Mouse (Mus musculus): ENCODE results near the gene Larp7. TPM values are rescaled to one million over a fixed set of nuclear protein-coding genes. Genes with fewer than 3 reads are reported as not detected.

The Larp7 gene
- polyA plus RNA-seq, 1 experiment from 2014 or later: 29.3 TPM

DNA sequence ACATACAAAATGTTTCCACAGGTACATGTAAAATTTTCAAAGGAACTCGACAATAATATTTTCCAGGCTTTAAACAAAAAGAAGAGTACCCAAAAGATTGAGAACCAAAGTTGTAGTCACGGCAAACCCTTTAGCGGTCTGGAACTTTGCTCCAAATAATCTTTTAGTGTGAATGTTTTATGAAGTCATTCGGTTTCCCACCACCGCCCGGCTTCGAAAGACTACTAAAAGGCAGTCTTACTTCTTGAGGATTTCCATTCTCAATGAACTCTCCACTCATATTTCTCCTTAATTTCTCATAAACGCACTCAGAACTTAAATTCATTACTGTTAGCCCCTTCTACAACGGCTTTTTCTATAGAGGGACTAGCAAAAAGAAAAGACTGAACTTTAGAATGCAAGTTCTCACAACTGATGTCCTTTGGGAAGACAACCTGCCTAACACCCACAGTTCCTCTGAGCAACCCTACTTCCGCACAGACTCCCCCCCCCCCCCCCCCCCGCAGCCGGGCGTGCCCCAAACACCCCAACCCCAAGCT, 646 bp downstream of the Larp7 start:
- no peak for DNase-seq
- H3K9ac ChIP-seq (replicated peaks; ENCODE audit: low read length): peak overlapping the region; percentile 67
- H3K36me3 ChIP-seq (ENCODE audit: control insufficient read depth, insufficient read depth, low read length): no peaks in the 10 kb centered on the region
- peak overlapping the region; percentile 67 for H3K4me2 ChIP-seq (ENCODE audit: low read length)
- ATAC-seq (ENCODE audit: low FRiP score, low TSS enrichment): no peak
- 6% methylated on average over 11 of the region's 13 CpGs for WGBS
- no peaks in the 10 kb centered on the region for H3K9me3 ChIP-seq (ENCODE audit: control insufficient read depth, low read length)
- H3K4me3 ChIP-seq (replicated peaks; ENCODE audit: low read depth, low read length): peak overlapping the region; percentile 70
- peak overlapping the region; percentile 96; the same call in 1 of the 2 replicates for H3K27ac ChIP-seq (replicated peaks; ENCODE audit: low read depth, low read length)
- no peaks in the 10 kb centered on the region for H3K27me3 ChIP-seq (ENCODE audit: control insufficient read depth, insufficient read depth, low read length)
- H3K4me1 ChIP-seq (ENCODE audit: control insufficient read depth, insufficient read depth, low read length): peaks cover 6% of the 10 kb centered on the region; the same call in 1 of the 2 replicates

DNA sequence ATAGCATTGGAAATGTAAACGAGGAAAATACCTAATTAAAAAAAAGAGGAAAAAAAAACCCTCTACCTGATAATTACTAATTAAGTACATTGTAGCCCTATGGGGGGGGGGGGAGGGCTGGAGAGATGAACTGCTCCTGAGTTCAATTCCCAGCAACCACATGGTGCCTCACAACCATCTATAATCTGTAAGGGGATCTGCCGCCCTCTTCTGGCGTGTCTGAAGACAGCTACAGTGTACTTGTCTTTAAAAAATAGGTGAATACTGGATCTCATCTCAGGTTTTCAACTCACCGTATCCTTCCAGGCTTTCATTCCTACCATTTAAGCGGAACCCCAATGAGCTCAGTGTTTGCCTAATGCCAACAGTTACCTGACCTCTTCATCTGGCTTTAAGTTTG, 5.3 kb downstream of the Larp7 start:
- DNase-seq (peak; percentile 51), ATAC-seq (ENCODE audit: low FRiP score, low TSS enrichment) (no peak)
- 28% methylated on average over 5 of the region's 5 CpGs for WGBS
- no peak overlapping the region for H3K27ac ChIP-seq (replicated peaks; ENCODE audit: low read depth, low read length)
- no peak overlapping the region for H3K4me3 ChIP-seq (replicated peaks; ENCODE audit: low read depth, low read length)
- H3K4me2 ChIP-seq (ENCODE audit: low read length): no peak overlapping the region
- no peaks in the 10 kb centered on the region for H3K4me1 ChIP-seq (ENCODE audit: control insufficient read depth, insufficient read depth, low read length)
- no peaks in the 10 kb centered on the region for H3K27me3 ChIP-seq (ENCODE audit: control insufficient read depth, insufficient read depth, low read length)
- H3K36me3 ChIP-seq (ENCODE audit: control insufficient read depth, insufficient read depth, low read length): peaks cover 22% of the 10 kb centered on the region
- H3K9ac ChIP-seq (replicated peaks; ENCODE audit: low read length): no peak overlapping the region
- no peaks in the 10 kb centered on the region for H3K9me3 ChIP-seq (ENCODE audit: control insufficient read depth, low read length)

- WGBS: 20% methylated on average over 5 of the region's 5 CpGs
- DNase-seq (no peak), ATAC-seq (ENCODE audit: low FRiP score, low TSS enrichment) (no peak)
- no peaks in the 10 kb centered on the region for H3K9me3 ChIP-seq (ENCODE audit: control insufficient read depth, low read length)
- no peak overlapping the region for H3K27ac ChIP-seq (replicated peaks; ENCODE audit: low read depth, low read length)
- peaks cover 33% of the 10 kb centered on the region for H3K36me3 ChIP-seq (ENCODE audit: control insufficient read depth, insufficient read depth, low read length)
- no peak overlapping the region for H3K9ac ChIP-seq (replicated peaks; ENCODE audit: low read length)
- no peaks in the 10 kb centered on the region for H3K27me3 ChIP-seq (ENCODE audit: control insufficient read depth, insufficient read depth, low read length)
- no peaks in the 10 kb centered on the region for H3K4me1 ChIP-seq (ENCODE audit: control insufficient read depth, insufficient read depth, low read length)
- no peak overlapping the region for H3K4me3 ChIP-seq (replicated peaks; ENCODE audit: low read depth, low read length)
- H3K4me2 ChIP-seq (ENCODE audit: low read length): no peak overlapping the region
These were observed 8.5 kb downstream of the Larp7 start for GRCm38 (mm10) chr3:127544610-127545121.

DNA sequence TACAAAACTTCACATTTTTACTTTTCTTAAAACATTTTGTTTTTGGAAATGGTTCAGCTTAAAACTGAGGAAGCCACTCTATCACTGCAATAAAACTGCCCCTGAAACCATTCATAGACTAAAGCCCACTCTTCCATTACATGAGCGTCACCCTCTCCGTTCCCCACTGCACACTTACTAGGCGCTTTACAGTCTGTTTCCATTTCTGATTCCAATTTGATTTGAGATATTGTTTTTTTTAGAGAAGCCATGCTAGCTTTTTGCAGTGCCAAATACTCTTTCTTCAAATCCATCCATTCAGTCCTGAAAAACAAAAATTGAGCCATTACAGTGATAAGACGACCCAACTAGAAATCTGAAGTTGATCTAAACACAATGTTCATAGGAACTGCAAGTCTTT, 9.2 kb downstream of the Larp7 start:
- H3K9ac ChIP-seq (replicated peaks; ENCODE audit: low read length): no peak overlapping the region
- H3K4me2 ChIP-seq (ENCODE audit: low read length): no peak overlapping the region
- H3K27me3 ChIP-seq (ENCODE audit: control insufficient read depth, insufficient read depth, low read length): no peaks in the 10 kb centered on the region
- 78% methylated on average over 4 of the region's 4 CpGs for WGBS
- ATAC-seq (ENCODE audit: low FRiP score, low TSS enrichment) (no peak), DNase-seq (no peak)
- no peak overlapping the region for H3K27ac ChIP-seq (replicated peaks; ENCODE audit: low read depth, low read length)
- H3K9me3 ChIP-seq (ENCODE audit: control insufficient read depth, low read length): no peaks in the 10 kb centered on the region
- H3K4me1 ChIP-seq (ENCODE audit: control insufficient read depth, insufficient read depth, low read length): no peaks in the 10 kb centered on the region
- no peak overlapping the region for H3K4me3 ChIP-seq (replicated peaks; ENCODE audit: low read depth, low read length)
- peaks cover 37% of the 10 kb centered on the region for H3K36me3 ChIP-seq (ENCODE audit: control insufficient read depth, insufficient read depth, low read length)

GRCm38 (mm10) chr3:127539193-127539592, 14.0 kb downstream of the Larp7 start:
- no peak overlapping the region for H3K4me2 ChIP-seq (ENCODE audit: low read length)
- ATAC-seq (ENCODE audit: low FRiP score, low TSS enrichment) (no peak), DNase-seq (no peak)
- H3K27ac ChIP-seq (replicated peaks; ENCODE audit: low read depth, low read length): no peak overlapping the region
- H3K36me3 ChIP-seq (ENCODE audit: control insufficient read depth, insufficient read depth, low read length): peaks cover 30% of the 10 kb centered on the region
- no peaks in the 10 kb centered on the region for H3K9me3 ChIP-seq (ENCODE audit: control insufficient read depth, low read length)
- H3K9ac ChIP-seq (replicated peaks; ENCODE audit: low read length): no peak overlapping the region
- 73% methylated on average over 6 of the region's 6 CpGs for WGBS
- H3K4me3 ChIP-seq (replicated peaks; ENCODE audit: low read depth, low read length): no peak overlapping the region
- H3K4me1 ChIP-seq (ENCODE audit: control insufficient read depth, insufficient read depth, low read length): no peaks in the 10 kb centered on the region
- H3K27me3 ChIP-seq (ENCODE audit: control insufficient read depth, insufficient read depth, low read length): no peaks in the 10 kb centered on the region

- no peak overlapping the region for H3K4me2 ChIP-seq (ENCODE audit: low read length)
- no peaks in the 10 kb centered on the region for H3K9me3 ChIP-seq (ENCODE audit: control insufficient read depth, low read length)
- no peak overlapping the region for H3K27ac ChIP-seq (replicated peaks; ENCODE audit: low read depth, low read length)
- H3K9ac ChIP-seq (replicated peaks; ENCODE audit: low read length): no peak overlapping the region
- H3K36me3 ChIP-seq (ENCODE audit: control insufficient read depth, insufficient read depth, low read length): no peaks in the 10 kb centered on the region
- H3K4me3 ChIP-seq (replicated peaks; ENCODE audit: low read depth, low read length): no peak overlapping the region
- H3K4me1 ChIP-seq (ENCODE audit: control insufficient read depth, insufficient read depth, low read length): 0 out of 2 replicates have a peak, but pooled peaks cover 3% of the 10 kb centered on the region
- DNase-seq (no peak), ATAC-seq (ENCODE audit: low FRiP score, low TSS enrichment) (no peak)
- no peaks in the 10 kb centered on the region for H3K27me3 ChIP-seq (ENCODE audit: control insufficient read depth, insufficient read depth, low read length)
- WGBS: 11% methylated on average over 4 of the region's 4 CpGs
These were observed 22.9 kb downstream of the Larp7 start for GRCm38 (mm10) chr3:127530293-127530692.

GRCm38 (mm10) chr3:127529824-127530223, 23.3 kb downstream of the Larp7 start:
- Histone ChIP-seq H3K9ac (replicated peaks; ENCODE audit: low read length) (no peak overlapping the region), H3K4me2 (ENCODE audit: low read length) (no peak overlapping the region), H3K4me3 (replicated peaks; ENCODE audit: low read depth, low read length) (no peak overlapping the region), H3K27ac (replicated peaks; ENCODE audit: low read depth, low read length) (no peak overlapping the region), H3K9me3 (ENCODE audit: control insufficient read depth, low read length) (no peaks in the 10 kb centered on the region), H3K4me1 (ENCODE audit: control insufficient read depth, insufficient read depth, low read length) (0 out of 2 replicates have a peak, but pooled peaks cover 3% of the 10 kb centered on the region), H3K27me3 (ENCODE audit: control insufficient read depth, insufficient read depth, low read length) (no peaks in the 10 kb centered on the region), H3K36me3 (ENCODE audit: control insufficient read depth, insufficient read depth, low read length) (no peaks in the 10 kb centered on the region)
- 88% methylated on average over 4 of the region's 4 CpGs for WGBS
- ATAC-seq (ENCODE audit: low FRiP score, low TSS enrichment) (no peak), DNase-seq (no peak)

DNA sequence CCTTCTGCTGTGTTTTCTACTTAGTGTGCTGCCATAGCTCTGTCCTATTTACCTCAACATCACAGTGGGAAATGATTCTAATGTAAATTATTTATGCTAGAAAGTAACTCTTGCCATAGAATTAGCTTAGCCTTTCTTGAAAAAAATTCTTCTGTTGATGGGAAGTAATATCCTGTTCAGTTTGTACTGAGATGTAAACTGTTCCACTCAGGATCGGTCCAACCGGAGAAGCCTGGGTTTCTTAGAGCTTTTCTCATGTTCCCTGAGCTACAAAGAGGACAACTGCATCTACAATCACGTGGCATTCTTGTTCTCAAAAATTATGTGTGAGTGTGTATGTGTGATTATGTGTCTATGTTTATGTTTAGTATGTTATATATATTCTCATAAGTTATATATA, 23.9 kb downstream of the Larp7 start:
- WGBS: 90% methylated on average over 3 of the region's 3 CpGs

DNA sequence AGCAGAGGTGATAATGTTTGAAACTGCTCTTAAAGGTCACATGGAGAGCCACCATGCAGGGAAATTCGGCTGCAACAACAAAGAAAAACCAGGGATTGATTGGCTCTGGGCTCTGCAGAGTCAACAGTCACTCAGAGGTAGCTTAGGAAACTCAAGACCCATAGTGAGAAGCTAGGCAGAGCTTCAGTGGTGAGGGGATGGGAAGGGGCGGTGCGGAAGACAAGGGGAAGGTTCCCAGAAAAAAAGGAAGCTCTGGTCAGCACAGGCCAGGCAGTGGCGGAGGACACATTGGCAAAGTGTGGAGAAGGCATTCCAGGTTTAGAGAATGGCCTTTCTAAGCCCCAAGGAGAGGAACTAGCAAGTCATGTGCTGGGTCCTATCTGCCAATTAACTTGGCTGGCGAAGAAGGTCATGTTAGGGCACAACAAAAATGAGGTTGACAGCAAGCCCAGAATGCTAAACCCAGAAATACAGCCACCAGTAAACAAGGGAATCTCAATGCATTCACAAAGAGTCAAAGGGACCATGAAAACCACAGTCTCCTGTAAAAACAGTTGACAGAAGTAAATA, 25.6 kb downstream of the Larp7 start:
- Histone ChIP-seq H3K27me3 (ENCODE audit: control insufficient read depth, insufficient read depth, low read length) (no peaks in the 10 kb centered on the region), H3K27ac (replicated peaks; ENCODE audit: low read depth, low read length) (no peak overlapping the region), H3K9me3 (ENCODE audit: control insufficient read depth, low read length) (no peaks in the 10 kb centered on the region), H3K4me2 (ENCODE audit: low read length) (no peak overlapping the region), H3K4me3 (replicated peaks; ENCODE audit: low read depth, low read length) (no peak overlapping the region), H3K36me3 (ENCODE audit: control insufficient read depth, insufficient read depth, low read length) (no peaks in the 10 kb centered on the region), H3K9ac (replicated peaks; ENCODE audit: low read length) (no peak overlapping the region), H3K4me1 (ENCODE audit: control insufficient read depth, insufficient read depth, low read length) (0 out of 2 replicates have a peak, but pooled peaks cover 3% of the 10 kb centered on the region)
- ATAC-seq (ENCODE audit: low FRiP score, low TSS enrichment) (no peak), DNase-seq (no peak)
- 74% methylated on average over 5 of the region's 5 CpGs for WGBS

More for the DNA sequence above, 23.9 kb downstream of the Larp7 start:
- Histone ChIP-seq H3K9ac (replicated peaks; ENCODE audit: low read length) (no peak overlapping the region), H3K36me3 (ENCODE audit: control insufficient read depth, insufficient read depth, low read length) (no peaks in the 10 kb centered on the region), H3K4me1 (ENCODE audit: control insufficient read depth, insufficient read depth, low read length) (0 out of 2 replicates have a peak, but pooled peaks cover 3% of the 10 kb centered on the region), H3K9me3 (ENCODE audit: control insufficient read depth, low read length) (no peaks in the 10 kb centered on the region), H3K27ac (replicated peaks; ENCODE audit: low read depth, low read length) (no peak overlapping the region), H3K4me2 (ENCODE audit: low read length) (no peak overlapping the region), H3K4me3 (replicated peaks; ENCODE audit: low read depth, low read length) (no peak overlapping the region), H3K27me3 (ENCODE audit: control insufficient read depth, insufficient read depth, low read length) (no peaks in the 10 kb centered on the region)
- no peak for DNase-seq
- ATAC-seq (ENCODE audit: low FRiP score, low TSS enrichment): no peak

All from midbrain, embryonic 14.5 days (tissue).